Mouse (Mus musculus) liver, adult 2 months (tissue): ENCODE results near the gene Gm20388. TPM values are rescaled to one million over a fixed set of nuclear protein-coding genes. Genes with fewer than 3 reads are reported as not detected.
A peak's percentile ranks its signal among the peaks of the same experiment; 100 is the strongest.

Experiments used
- DNase-seq: peaks from one replicate; pipeline ENCODE4 v3.0.0-alpha.2; 2011; ENCODE audit warnings: low read depth, low spot score; ENCODE audit errors: extremely low read depth
- H3K27ac ChIP-seq: fragments of 200-500 bp; replicated peaks from 2 replicates; pipeline ENCODE4 v1.5.1; 2012; ENCODE audit warnings: low read depth, mild to moderate bottlenecking, control low read depth, inconsistent platforms, low read length; ENCODE audit not compliant: insufficient read depth
- H3K27me3 ChIP-seq: fragments of 200-500 bp; 2 replicates; pipeline ENCODE4 v1.6.1; 2012; ENCODE audit warnings: mild to moderate bottlenecking, moderate library complexity, low read length, inconsistent platforms; ENCODE audit not compliant: control insufficient read depth, insufficient read depth
- H3K36me3 ChIP-seq: fragments of 200-500 bp; 2 replicates; pipeline ENCODE4 v1.6.1; 2012; ENCODE audit warnings: low read length, inconsistent platforms; ENCODE audit not compliant: control insufficient read depth, insufficient read depth
- H3K4me1 ChIP-seq: fragments of 200-500 bp; 2 replicates; pipeline ENCODE4 v1.6.1; 2011; ENCODE audit warnings: low read length; ENCODE audit not compliant: control insufficient read depth, insufficient read depth
- H3K4me3 ChIP-seq: fragments of 200-500 bp; 2 replicates; pipeline ENCODE4 v1.5.1; 2011; ENCODE audit warnings: low read depth, mild to moderate bottlenecking, control low read depth, low read length, moderate library complexity; ENCODE audit not compliant: insufficient read depth
- H3K79me2 ChIP-seq: fragments of 200-500 bp; 2 replicates; pipeline ENCODE4 v1.6.1; 2012; ENCODE audit warnings: inconsistent platforms, mild to moderate bottlenecking, low read length, moderate library complexity; ENCODE audit not compliant: control insufficient read depth, insufficient read depth
- H3K9ac ChIP-seq: fragments of 200-500 bp; 2 replicates; pipeline ENCODE4 v1.6.1; 2012; ENCODE audit warnings: low read depth, mild to moderate bottlenecking, control low read depth, inconsistent platforms, low read length
- CTCF ChIP-seq: fragments of 200-500 bp; IDR thresholded peaks from 2 replicates; pipeline ENCODE4 v1.5.1; 2011; ENCODE audit warnings: low read depth, low read length, control low read depth
- POLR2A ChIP-seq: fragments of 200-500 bp; IDR thresholded peaks from 2 replicates; pipeline ENCODE4 v1.6.1; 2011; ENCODE audit warnings: low read length, control low read depth; ENCODE audit not compliant: insufficient read depth; ENCODE audit errors: extremely low read depth
- WGBS: fragments of 180-500 bp; shearing (Covaris S2); methylation state at CpG from one replicate; pipeline ENCODE4 v1.1.7; 2018; 5-methylcytosine and 5-hydroxymethylcytosine counted together
- polyA plus RNA-seq: library from polyadenylated mRNA; depleted of rRNA; stranded (reverse); fragments of >200 nt; gene quantifications from 2 replicates; pipeline ENCODE4 v1.2.3, GENCODE M21; 2012
- total RNA-seq: library from RNA; depleted of rRNA; stranded (reverse); fragments of >200 nt; gene quantifications from 2 replicates; pipeline ENCODE4 v1.2.3, GENCODE M21; 2014

Gene Gm20388
- total and polyA plus RNA-seq, 2 experiments, result 6.4 to 19.9 TPM

DNA sequence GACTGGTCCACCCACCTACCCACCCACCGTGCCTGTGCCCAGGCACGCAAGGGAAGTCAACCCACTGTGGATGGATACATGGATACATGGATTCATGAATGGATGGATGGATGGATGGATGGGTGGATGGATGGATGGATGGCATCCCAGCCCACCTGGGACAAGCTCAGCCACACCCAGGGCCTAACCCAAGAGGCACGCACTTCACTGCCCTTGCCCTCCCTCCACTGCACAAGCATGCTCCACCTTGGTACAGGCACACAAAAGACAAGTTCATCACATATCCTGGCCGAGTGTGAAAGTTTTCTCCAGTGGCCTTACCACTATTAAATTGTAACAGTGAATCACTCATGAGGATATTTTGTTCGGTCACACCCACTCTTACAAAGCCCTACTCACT is 3713.6 kb downstream of the Gm20388 start:
- no peaks in the 10 kb centered on the region for H3K36me3 ChIP-seq
- WGBS, result 76% methylated on average over 5 of the region's 5 CpGs
- H3K27ac ChIP-seq, result no peak overlapping the region
- TF ChIP-seq POLR2A (no peak), CTCF (no peak)
- H3K4me3 ChIP-seq, result no peak overlapping the region
- H3K79me2 ChIP-seq, result no peaks in the 10 kb centered on the region
- no peaks in the 10 kb centered on the region; the same call in 1 of the 2 replicates for H3K27me3 ChIP-seq
- H3K4me1 ChIP-seq, result peaks cover 4% of the 10 kb centered on the region
- H3K9ac ChIP-seq, result no peak overlapping the region
- DNase-seq, result no peak

DNA sequence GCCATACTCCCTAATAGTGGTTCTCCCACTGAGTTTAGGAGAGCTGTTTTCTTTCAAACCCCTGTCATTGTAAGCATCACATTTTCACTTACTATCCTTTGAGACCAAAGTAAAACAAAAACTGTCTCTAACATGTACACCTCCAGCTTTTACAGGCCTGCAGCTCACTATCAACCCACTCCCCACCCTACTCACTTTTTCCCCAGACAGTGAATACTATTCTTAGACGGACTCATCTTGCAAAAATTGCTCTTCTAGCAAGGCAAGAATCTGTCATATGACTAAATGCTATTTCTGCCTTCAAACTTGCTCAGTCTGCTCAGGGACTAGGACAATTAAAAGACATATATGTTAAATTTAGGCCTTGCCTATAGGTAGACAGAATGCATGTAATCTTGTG is 3714.1 kb downstream of the Gm20388 start:
- Histone ChIP-seq H3K36me3 (no peaks in the 10 kb centered on the region), H3K9ac (no peak overlapping the region), H3K27ac (no peak overlapping the region), H3K27me3 (no peaks in the 10 kb centered on the region; the same call in 1 of the 2 replicates), H3K4me3 (no peak overlapping the region), H3K79me2 (no peaks in the 10 kb centered on the region), H3K4me1 (peaks cover 4% of the 10 kb centered on the region)
- 83% methylated on average over 1 of the region's 1 CpGs for WGBS
- TF ChIP-seq POLR2A (no peak), CTCF (no peak)
- DNase-seq, result no peak

DNA sequence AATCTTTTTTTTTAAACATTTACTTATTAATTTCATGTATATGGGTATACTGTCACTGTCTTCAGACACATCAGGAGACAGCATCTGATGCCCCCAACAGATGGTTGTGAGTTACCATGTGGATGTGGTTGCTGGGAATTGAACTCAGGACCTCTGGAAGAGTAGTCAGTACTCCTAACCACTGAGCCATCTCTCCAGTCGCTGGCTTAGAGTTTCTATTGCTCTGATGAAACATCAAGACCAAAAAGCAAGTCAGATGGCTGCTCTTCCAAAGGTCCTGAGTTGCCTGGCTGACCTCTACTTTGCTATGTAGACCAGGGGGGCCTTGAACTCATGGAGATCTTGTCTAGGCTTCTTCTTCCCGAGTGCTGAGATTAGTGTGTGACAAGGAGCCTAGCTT is 3715.1 kb downstream of the Gm20388 start:
- WGBS, result 50% methylated on average over 2 of the region's 2 CpGs

DNA sequence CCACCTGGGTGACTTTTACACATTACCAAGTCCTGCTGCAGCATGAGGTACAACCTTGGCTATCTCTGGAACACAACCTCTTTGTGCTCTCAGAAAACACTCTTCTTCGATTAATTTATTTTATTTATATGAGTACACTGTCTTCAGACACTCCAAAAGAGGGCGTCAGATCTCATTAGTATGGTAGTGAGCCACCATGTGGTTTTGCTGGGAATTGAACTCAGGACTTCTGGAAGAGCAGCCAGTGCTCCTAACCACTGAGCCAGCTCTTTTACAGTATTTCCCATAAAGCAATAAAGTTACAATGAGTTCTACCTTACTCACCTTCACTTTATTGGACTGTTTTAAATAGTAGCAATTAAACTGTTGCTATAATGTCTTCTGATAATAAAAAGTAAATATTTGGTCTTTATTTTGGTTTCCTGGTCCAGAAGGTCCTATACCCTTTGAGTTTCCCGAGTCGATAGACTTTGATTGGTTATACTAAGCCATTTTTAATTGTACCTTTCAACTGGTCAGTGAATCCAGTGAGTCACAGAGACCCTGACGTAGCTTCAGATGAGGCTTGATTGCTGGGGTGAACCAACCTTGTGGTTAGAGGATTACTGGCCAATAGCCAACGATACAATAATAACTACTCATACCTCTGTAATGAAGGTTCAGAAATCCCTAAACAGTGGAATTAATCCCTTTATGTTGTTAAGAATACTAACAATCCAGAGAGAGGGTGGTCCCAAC is 3716.9 kb downstream of the Gm20388 start:
- Histone ChIP-seq H3K27me3 (no peaks in the 10 kb centered on the region; the same call in 1 of the 2 replicates), H3K9ac (no peak overlapping the region), H3K36me3 (no peaks in the 10 kb centered on the region), H3K27ac (no peak overlapping the region), H3K79me2 (no peaks in the 10 kb centered on the region), H3K4me3 (no peak overlapping the region), H3K4me1 (peaks cover 4% of the 10 kb centered on the region)
- TF ChIP-seq POLR2A (no peak), CTCF (no peak)
- WGBS, result 58% methylated on average over 6 of the region's 6 CpGs
- DNase-seq, result no peak

More for the DNA sequence above, 3715.1 kb downstream of the Gm20388 start:
- H3K27me3 ChIP-seq, result no peaks in the 10 kb centered on the region; the same call in 1 of the 2 replicates
- peaks cover 4% of the 10 kb centered on the region for H3K4me1 ChIP-seq
- no peaks in the 10 kb centered on the region for H3K36me3 ChIP-seq
- no peaks in the 10 kb centered on the region for H3K79me2 ChIP-seq
- no peak overlapping the region for H3K4me3 ChIP-seq
- no peak for TF ChIP-seq POLR2A
- H3K27ac ChIP-seq, result no peak overlapping the region
- no peak overlapping the region for H3K9ac ChIP-seq
- DNase-seq, result no peak

DNA sequence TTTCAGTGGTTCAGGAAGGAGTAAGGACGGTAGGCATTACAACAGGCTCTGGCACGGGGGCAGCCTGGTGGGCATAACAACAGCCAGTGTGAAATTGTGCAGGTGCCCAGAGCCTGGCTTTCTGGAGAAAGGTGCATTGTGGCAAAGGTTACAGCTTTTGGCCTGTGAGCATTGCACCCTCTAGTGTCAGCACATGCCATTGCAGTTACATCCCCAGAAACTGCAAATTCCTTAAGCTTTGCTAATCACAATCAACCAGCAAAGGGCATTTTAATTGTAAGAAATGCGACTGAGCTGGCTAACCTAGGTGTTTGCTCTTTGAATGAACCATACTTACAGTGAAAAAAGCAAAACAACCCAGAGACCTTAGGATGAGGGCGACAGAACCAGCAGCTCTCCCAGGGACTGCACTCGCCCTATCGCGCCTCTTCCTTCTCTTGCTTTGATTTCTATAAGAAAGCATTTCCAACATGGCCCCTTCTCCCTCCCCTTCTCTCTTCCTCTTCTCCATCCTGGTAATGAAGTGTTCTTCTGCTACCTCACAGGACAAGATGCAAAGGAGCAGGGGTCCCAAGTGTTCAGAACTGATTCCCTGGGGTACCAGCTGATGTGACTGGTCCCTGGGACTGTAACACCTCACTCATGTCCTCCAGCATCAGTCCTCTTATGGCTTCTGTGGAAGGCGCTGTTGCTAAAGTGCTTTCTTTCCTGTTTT is 3717.8 kb downstream of the Gm20388 start:
- H3K79me2 ChIP-seq, result no peaks in the 10 kb centered on the region
- H3K9ac ChIP-seq, result no peak overlapping the region
- H3K27ac ChIP-seq, result no peak overlapping the region
- no peaks in the 10 kb centered on the region for H3K36me3 ChIP-seq
- peak; percentile 72 for DNase-seq
- TF ChIP-seq POLR2A, result no peak
- TF ChIP-seq CTCF, result peak; percentile 77
- H3K4me1 ChIP-seq, result peaks cover 4% of the 10 kb centered on the region
- 6% methylated on average over 8 of the region's 8 CpGs for WGBS
- H3K27me3 ChIP-seq, result no peaks in the 10 kb centered on the region; the same call in 1 of the 2 replicates
- H3K4me3 ChIP-seq, result no peak overlapping the region
